Mouse (Mus musculus) embryonic facial prominence, embryonic 12.5 days (tissue): Measurements from ENCODE around the gene Crygn. TPM values are rescaled to one million over a fixed set of nuclear protein-coding genes. Genes with fewer than 3 reads are reported as not detected.

Source experiments
- ATAC-seq: fragments of 200-750 bp; cut with Nextera tagmentation; 2 replicates; pipeline ENCODE4 v1.8.0; 2017; ENCODE audit not compliant: insufficient number of reproducible peaks, insufficient read depth, low FRiP score, low TSS enrichment
- H3K27ac ChIP-seq: fragments of 300-500 bp; sonication (generic); 2 replicates; pipeline ENCODE4 v1.5.1; 2016; ENCODE audit warnings: mild to moderate bottlenecking
- H3K27me3 ChIP-seq: fragments of 300-500 bp; sonication (generic); 2 replicates; pipeline ENCODE4 v1.6.1; 2016; ENCODE audit warnings: mild to moderate bottlenecking, moderate library complexity
- H3K36me3 ChIP-seq: fragments of 300-500 bp; sonication (generic); 2 replicates; pipeline ENCODE4 v1.6.1; 2016; ENCODE audit warnings: mild to moderate bottlenecking
- H3K4me1 ChIP-seq: fragments of 300-500 bp; sonication (generic); 2 replicates; pipeline ENCODE4 v1.6.1; 2016
- H3K4me2 ChIP-seq: fragments of 300-500 bp; sonication (generic); replicated peaks from 2 replicates; pipeline ENCODE4 v1.6.1; 2016; ENCODE audit warnings: mild to moderate bottlenecking, moderate library complexity
- H3K4me3 ChIP-seq: fragments of 300-500 bp; sonication (generic); 2 replicates; pipeline ENCODE4 v1.5.1; 2016; ENCODE audit warnings: mild to moderate bottlenecking
- H3K9ac ChIP-seq: fragments of 300-500 bp; sonication (generic); 2 replicates; pipeline ENCODE4 v1.6.1; 2016; ENCODE audit warnings: mild to moderate bottlenecking, moderate library complexity
- H3K9me3 ChIP-seq: fragments of 300-500 bp; sonication (generic); 2 replicates; pipeline ENCODE4 v1.6.1; 2016; ENCODE audit warnings: mild to moderate bottlenecking, moderate library complexity
- WGBS: fragments of 180-500 bp; shearing (Covaris S2); methylation state at CpG from one replicate; pipeline ENCODE4 v1.1.7; 2016; 5-methylcytosine and 5-hydroxymethylcytosine counted together
- polyA plus RNA-seq: library from polyadenylated mRNA; unstranded; fragments of >200 nt; fragmentation: Nextera tagmentation; extraction: Ambion mirVana; gene quantifications from 2 replicates; pipeline ENCODE4 v1.2.1, GENCODE M21; 2016

The Crygn gene
- polyA plus RNA-seq, 1 experiment from 2014 or later: 18.4 TPM

GRCm38 (mm10) chr5:24741172-24741885 is 16.5 kb downstream of the Crygn start:
- H3K4me2 ChIP-seq: no peak overlapping the region
- H3K9ac ChIP-seq: no peak overlapping the region
- H3K36me3 ChIP-seq: no peaks in the 10 kb centered on the region
- 35% methylated on average over 15 of the region's 15 CpGs for WGBS
- peak; percentile 87 for ATAC-seq
- H3K9me3 ChIP-seq: no peaks in the 10 kb centered on the region
- H3K4me3 ChIP-seq: no peak overlapping the region
- peak overlapping the region; percentile 86 for H3K27ac ChIP-seq
- no peaks in the 10 kb centered on the region for H3K27me3 ChIP-seq
- peaks cover 17% of the 10 kb centered on the region; the same call in 1 of the 2 replicates for H3K4me1 ChIP-seq

- H3K9me3 ChIP-seq: no peaks in the 10 kb centered on the region
- no peak overlapping the region for H3K27ac ChIP-seq
- WGBS: 59% methylated on average over 15 of the region's 15 CpGs
- no peak for ATAC-seq
- H3K4me1 ChIP-seq: peaks cover 17% of the 10 kb centered on the region; the same call in 1 of the 2 replicates
- no peak overlapping the region for H3K4me3 ChIP-seq
- H3K36me3 ChIP-seq: no peaks in the 10 kb centered on the region
- no peak overlapping the region for H3K4me2 ChIP-seq
- H3K27me3 ChIP-seq: no peaks in the 10 kb centered on the region
- no peak overlapping the region for H3K9ac ChIP-seq
These were observed 18.6 kb downstream of the Crygn start for GRCm38 (mm10) chr5:24739141-24739753.

- no peaks in the 10 kb centered on the region for H3K36me3 ChIP-seq
- H3K27ac ChIP-seq: no peak overlapping the region
- ATAC-seq: no peak
- H3K4me3 ChIP-seq: no peak overlapping the region
- H3K27me3 ChIP-seq: no peaks in the 10 kb centered on the region
- H3K4me2 ChIP-seq: no peak overlapping the region
- no peaks in the 10 kb centered on the region for H3K9me3 ChIP-seq
- no peak overlapping the region for H3K9ac ChIP-seq
- peaks cover 22% of the 10 kb centered on the region for H3K4me1 ChIP-seq
- WGBS: 68% methylated on average over 1 of the region's 1 CpGs
These were observed 19.3 kb downstream of the Crygn start for GRCm38 (mm10) chr5:24738517-24738916.

- Histone ChIP-seq H3K9ac (no peak overlapping the region), H3K9me3 (no peaks in the 10 kb centered on the region), H3K4me3 (no peak overlapping the region), H3K27me3 (no peaks in the 10 kb centered on the region), H3K27ac (no peak overlapping the region), H3K4me1 (peaks cover 31% of the 10 kb centered on the region), H3K36me3 (no peaks in the 10 kb centered on the region), H3K4me2 (no peak overlapping the region)
- 93% methylated on average over 10 of the region's 10 CpGs for WGBS
- no peak for ATAC-seq
These were observed 20.2 kb downstream of the Crygn start for GRCm38 (mm10) chr5:24737595-24737994.

- Histone ChIP-seq H3K9me3 (no peaks in the 10 kb centered on the region), H3K9ac (no peak overlapping the region), H3K27ac (peak overlapping the region; percentile 70; the same call in 1 of the 2 replicates), H3K4me1 (peaks cover 32% of the 10 kb centered on the region), H3K4me3 (no peak overlapping the region), H3K36me3 (no peaks in the 10 kb centered on the region), H3K4me2 (no peak overlapping the region), H3K27me3 (no peaks in the 10 kb centered on the region)
- no peak for ATAC-seq
- WGBS: 55% methylated on average over 7 of the region's 7 CpGs
These were observed 23.9 kb downstream of the Crygn start for GRCm38 (mm10) chr5:24733771-24734426.

GRCm38 (mm10) chr5:24733134-24733533 is 24.7 kb downstream of the Crygn start:
- no peaks in the 10 kb centered on the region for H3K9me3 ChIP-seq
- H3K9ac ChIP-seq: peak overlapping the region; percentile 25; the same call in 1 of the 2 replicates
- peak overlapping the region; percentile 92 for H3K27ac ChIP-seq
- H3K27me3 ChIP-seq: no peaks in the 10 kb centered on the region
- ATAC-seq: 0 out of 2 replicates have a peak, but pooled peaks have one; percentile 48
- H3K4me3 ChIP-seq: no peak overlapping the region
- H3K36me3 ChIP-seq: 0 out of 2 replicates have a peak, but pooled peaks cover 1% of the 10 kb centered on the region
- WGBS: under 1% methylated on average over 8 of the region's 8 CpGs
- H3K4me1 ChIP-seq: peaks cover 37% of the 10 kb centered on the region
- peak overlapping the region; percentile 19 for H3K4me2 ChIP-seq

GRCm38 (mm10) chr5:24730986-24731385 is 26.8 kb downstream of the Crygn start:
- ATAC-seq: peak; percentile 84
- peaks cover 10% of the 10 kb centered on the region for H3K36me3 ChIP-seq
- H3K9ac ChIP-seq: peak overlapping the region; percentile 95
- peak overlapping the region; percentile 87 for H3K4me3 ChIP-seq
- WGBS: under 1% methylated on average over 15 of the region's 15 CpGs
- H3K4me1 ChIP-seq: peaks cover 47% of the 10 kb centered on the region
- no peaks in the 10 kb centered on the region for H3K9me3 ChIP-seq
- H3K4me2 ChIP-seq: peak overlapping the region; percentile 89
- H3K27ac ChIP-seq: peak overlapping the region; percentile 92
- no peaks in the 10 kb centered on the region for H3K27me3 ChIP-seq

GRCm38 (mm10) chr5:24730488-24730871 is 27.3 kb downstream of the Crygn start, which contains the start of gene Wdr86:
Gene Wdr86, minus strand, starts transcription at chr5:24730727.
- peaks cover 13% of the 10 kb centered on the region for H3K36me3 ChIP-seq
- H3K4me1 ChIP-seq: peaks cover 50% of the 10 kb centered on the region
- peak; percentile 67 for ATAC-seq
- peak within 1 kb of the TSS; percentile 92 for H3K27ac ChIP-seq
- H3K9ac ChIP-seq: peak within 1 kb of the TSS; percentile 95
- peak within 1 kb of the TSS; percentile 89 for H3K4me2 ChIP-seq
- H3K9me3 ChIP-seq: no peaks in the 10 kb centered on the region
- WGBS: under 1% methylated on average over 23 of the region's 23 CpGs
- H3K4me3 ChIP-seq: peak within 1 kb of the TSS; percentile 87
- no peaks in the 10 kb centered on the region for H3K27me3 ChIP-seq

- H3K4me2 ChIP-seq: peak overlapping the region; percentile 89
- no peaks in the 10 kb centered on the region for H3K27me3 ChIP-seq
- peak overlapping the region; percentile 87 for H3K4me3 ChIP-seq
- H3K9me3 ChIP-seq: no peaks in the 10 kb centered on the region
- under 1% methylated on average over 49 of the region's 49 CpGs for WGBS
- peaks cover 55% of the 10 kb centered on the region for H3K4me1 ChIP-seq
- H3K36me3 ChIP-seq: peaks cover 13% of the 10 kb centered on the region
- H3K9ac ChIP-seq: peak overlapping the region; percentile 95
- ATAC-seq: no peak; the same call in 1 of the 2 replicates
- H3K27ac ChIP-seq: peak overlapping the region; percentile 92
These were observed 27.9 kb downstream of the Crygn start for GRCm38 (mm10) chr5:24729797-24730487.

GRCm38 (mm10) chr5:24726901-24727836 is 30.6 kb downstream of the Crygn start:
- Histone ChIP-seq H3K4me1 (peaks cover 46% of the 10 kb centered on the region), H3K27ac (no peak overlapping the region), H3K9me3 (no peaks in the 10 kb centered on the region), H3K4me3 (no peak overlapping the region), H3K4me2 (no peak overlapping the region), H3K36me3 (peaks cover 17% of the 10 kb centered on the region), H3K9ac (no peak overlapping the region), H3K27me3 (no peaks in the 10 kb centered on the region)
- no peak for ATAC-seq
- WGBS: 70% methylated on average over 11 of the region's 12 CpGs
